Mouse (Mus musculus): Measurements from ENCODE around the gene Polr2a. TPM values are rescaled to one million over a fixed set of nuclear protein-coding genes. Genes with fewer than 3 reads are reported as not detected.

Gene Polr2a
- 18.5 and 48.2 TPM in 2 replicates for polyA plus RNA-seq (2012; rRNA removed)

DNA sequence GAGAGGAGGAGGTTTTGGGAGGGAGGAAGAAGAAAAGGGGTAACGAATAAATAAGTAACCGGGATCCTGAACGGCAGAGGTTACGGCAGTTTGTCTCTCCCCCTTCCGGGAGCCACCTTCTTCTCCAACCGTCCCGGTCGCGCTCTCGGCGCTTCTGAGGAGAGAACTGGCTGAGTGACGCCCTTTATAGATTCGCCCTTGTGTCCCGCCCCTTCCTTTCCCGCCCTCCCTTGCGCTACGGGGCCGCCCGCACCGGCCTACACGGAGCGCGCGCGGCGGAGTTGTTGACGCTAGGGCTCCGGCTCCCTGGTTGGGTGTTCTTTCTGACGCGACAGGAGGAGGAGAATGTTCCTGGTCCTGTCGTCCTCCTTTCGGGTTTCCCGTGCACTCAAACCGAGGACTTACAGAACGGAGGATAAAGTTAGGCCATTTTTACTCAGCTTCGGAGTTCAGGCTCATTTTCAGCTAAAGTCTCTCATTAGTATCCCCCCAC is at the start of gene Polr2a:
TSS of gene Polr2a (minus strand) at position 160 of the 493 bp plus-strand sequence.
- DNase-seq (ENCODE audit: low read depth), result no peak

DNA sequence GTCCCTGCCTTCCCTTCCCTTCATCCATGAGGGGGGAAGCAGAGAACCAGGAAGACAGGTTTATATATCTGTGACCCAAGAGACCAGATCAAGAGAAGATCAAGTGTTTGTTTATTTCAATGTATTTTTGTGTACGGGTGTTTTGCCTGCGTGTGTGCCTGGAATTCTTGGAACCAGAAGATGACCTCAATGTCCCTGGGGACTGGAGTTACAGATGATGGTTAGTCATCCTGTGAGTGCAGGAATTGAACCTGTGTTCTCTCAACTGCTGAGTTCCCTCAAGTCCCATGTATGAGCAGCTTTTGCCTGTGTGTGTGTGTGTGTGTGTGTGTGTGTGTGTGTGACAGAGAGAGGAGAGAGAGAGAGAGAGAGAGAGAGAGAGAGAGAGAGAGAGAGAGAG is 49.2 kb upstream of the Polr2a start:
- no peak for DNase-seq (ENCODE audit: low read depth)

DNA sequence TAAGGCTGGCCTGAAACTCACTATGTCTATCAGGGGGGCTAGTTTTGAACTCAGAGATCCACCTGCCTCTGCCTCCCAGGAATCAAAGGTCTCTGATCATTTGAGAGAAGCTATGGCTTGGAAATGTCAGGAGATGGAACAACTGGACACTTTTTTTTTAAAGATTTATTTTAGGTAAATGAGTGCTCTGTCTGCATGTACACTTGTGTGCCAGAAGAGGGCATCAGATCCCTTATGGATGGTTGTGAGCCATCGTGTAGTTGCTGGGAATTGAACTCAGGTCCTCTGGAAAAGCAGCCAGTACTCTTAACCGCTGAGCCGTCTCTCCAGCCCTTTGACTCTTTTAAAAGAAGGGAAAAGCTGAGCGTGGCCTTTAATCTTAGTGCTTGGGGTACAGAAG is 47.9 kb upstream of the Polr2a start:
- no peak for DNase-seq (ENCODE audit: low read depth)

DNA sequence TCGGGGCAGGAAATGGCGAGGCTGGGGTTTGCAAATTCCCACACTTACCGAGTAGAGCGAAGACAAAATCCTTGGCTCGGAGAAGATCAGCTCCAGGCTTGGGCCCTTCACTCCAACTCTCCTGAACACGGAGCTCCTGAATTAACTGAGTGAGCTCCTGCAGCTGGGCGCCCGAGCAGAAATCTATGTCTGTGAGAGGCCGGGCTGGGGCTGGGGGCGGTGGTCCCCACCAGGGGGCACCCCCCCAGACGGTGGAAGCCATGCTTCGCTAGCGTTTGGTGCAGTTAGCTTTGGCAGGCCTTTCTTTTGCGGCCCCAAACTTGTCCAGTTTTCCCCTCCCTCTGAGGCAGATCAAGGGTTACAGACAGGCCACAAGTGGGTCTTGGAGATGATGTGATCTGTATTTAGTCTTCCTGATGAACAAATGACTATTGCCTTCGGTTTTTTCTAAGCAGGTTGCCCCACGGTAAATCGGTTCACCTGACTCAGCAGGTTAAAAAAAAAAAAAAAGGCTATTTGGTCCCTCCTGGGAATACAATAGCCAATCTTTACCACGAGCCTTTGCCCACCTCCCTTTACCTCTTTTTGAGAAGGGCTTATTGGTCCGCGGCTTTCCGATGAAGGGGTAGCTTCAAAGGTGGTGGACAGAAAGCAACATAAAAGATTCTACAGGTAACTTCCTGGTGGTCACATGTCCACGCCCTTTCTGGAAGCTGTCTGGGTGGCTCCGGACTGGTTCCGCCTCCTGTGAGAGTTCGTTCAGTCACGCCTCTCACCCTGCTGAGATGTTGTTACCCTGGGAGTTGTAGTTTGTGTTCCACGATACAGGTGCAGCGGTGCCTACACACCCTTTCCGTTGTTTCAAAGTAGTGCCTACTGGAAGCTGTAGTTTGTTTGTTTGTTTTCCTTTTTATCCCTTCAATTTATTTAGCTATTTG is 46.8 kb upstream of the Polr2a start, which contains the start of gene Tmem102:
TSS of gene Tmem102 (minus strand) at position 653 of the 938 bp plus-strand sequence.
- no peak for DNase-seq (ENCODE audit: low read depth)

DNA sequence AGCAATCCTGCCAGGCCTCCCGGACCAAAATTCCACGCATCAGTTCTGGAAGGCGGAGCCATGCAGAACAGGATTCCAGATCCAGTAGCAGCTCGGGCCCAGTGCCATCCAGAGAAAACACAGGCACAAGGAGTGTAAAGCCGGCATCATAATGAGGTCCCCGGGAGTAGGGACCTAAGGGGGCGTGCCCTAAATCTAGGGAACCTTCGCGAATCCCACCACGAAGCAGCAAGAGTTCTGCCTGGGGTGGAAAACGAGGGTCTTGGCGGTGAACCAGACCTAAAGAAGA is 46.2 kb upstream of the Polr2a start:
- DNase-seq (ENCODE audit: low read depth), result no peak

DNA sequence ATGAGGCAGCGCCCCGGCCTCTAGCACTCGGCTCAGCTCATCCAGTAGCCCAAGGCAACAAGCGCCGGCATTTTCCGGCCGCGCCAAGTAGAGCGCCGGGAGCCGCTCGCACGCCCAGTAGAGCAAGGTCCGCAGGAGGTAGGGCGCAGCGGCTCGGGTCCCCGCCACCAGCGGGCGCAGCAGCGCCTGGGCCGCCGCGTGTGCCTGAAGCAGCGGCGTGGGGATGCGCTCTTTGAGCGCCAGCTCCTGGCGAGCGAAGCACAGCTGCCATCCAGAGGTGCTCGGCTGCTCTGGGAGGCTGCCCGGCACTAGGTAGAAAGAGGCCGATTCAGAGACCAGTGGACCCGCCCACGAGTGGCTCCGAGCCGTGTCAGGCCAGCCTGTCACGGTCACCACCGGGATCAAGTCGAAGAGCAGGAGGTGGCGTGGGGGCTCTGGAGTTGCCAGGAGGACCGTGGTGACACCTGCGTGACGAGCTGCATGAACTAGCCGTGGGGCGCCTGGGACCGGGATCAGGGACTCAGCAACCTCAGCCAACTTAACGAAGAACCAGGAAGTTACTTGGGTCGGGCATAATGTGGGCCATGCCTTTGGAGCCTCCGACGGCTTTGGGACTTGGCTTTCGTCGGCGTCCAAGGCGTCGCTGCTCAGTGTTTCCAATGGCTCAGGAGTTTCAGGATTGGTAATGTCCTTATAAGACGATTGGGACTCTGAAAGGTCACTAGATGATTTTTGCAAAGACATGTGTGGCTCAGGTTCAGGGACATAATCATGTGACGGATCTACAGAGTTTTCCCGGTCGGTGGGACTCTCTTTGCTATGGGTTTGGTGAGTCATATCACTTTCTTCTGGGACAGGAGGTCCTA is 45.6 kb upstream of the Polr2a start:
- DNase-seq (ENCODE audit: low read depth), result no peak

DNA sequence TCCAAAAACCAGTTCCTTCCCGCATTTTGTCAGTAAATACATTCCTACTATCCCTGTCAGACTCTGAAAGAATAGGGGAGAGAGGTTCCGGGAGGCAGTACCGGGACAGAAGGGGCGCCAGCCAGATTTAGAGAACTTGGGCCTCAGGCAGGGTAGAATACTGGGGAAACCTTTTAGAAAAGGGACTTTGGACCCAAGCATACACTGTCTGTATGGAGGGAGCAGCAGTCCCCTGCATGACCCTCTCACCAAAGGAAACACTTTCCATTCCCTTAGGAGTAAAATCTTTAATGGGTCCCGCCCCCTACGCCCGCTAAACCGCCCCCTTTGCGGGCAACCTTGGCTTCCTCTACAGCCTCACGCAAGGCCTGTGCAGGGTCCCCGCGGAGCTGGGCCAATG is 44.9 kb upstream of the Polr2a start:
- DNase-seq (ENCODE audit: low read depth), result no peak

DNA sequence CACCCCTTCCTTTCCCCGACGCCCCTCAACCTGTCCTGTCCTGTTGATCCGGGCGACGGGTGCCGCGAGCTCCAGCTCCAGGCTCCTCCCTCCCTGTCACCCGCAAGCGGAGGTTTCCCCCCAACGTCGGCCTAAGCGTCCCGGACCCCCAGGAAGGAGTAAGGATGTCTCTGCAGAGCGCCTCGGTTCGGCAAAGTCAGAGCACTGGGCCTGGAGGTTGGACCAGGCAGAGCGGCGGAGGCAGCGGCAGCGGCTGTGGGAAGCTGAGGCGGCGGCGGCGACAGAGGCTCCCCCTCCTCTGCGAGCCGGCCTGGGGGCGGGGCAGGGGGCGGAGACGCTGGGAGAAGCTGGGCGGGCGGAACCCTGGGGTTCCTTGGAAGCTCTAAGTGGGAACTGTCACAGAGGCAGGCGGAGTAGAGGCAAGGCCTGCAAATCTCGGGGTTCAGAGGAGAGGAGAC is 44.2 kb upstream of the Polr2a start:
- DNase-seq (ENCODE audit: low read depth), result no peak

DNA sequence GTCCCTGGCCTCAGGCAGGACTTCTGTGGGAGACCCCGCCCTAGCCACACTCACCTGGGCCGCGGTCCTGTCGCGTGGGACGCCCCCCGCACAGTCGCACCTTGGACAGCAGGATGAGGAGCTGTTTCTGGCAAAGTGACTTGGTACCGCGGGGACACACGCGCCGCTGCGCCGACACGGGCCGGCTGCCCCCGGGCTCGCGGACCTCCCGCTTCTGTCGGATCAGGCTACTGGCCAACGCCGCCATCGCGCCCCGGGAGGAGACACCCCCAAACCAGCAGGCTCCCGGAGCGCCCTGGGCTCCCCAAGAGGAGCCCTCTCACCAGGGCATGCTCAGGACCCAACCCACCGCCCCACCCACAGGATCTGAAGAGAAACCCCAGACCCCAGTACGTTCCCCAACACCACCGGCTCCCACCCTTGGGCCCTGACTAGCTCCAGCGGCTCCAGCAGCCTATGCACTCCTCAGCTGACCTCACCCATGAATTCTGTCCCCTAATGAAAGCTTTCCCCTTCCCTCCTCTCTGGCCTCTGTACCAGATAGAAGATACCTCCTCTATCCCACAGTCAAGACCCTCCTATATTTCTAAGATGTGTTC is 43.0 kb upstream of the Polr2a start, which contains the start of gene Fgf11:
TSS of gene Fgf11 (minus strand) at position 479 of the 599 bp plus-strand sequence.
- no peak for DNase-seq (ENCODE audit: low read depth)

DNA sequence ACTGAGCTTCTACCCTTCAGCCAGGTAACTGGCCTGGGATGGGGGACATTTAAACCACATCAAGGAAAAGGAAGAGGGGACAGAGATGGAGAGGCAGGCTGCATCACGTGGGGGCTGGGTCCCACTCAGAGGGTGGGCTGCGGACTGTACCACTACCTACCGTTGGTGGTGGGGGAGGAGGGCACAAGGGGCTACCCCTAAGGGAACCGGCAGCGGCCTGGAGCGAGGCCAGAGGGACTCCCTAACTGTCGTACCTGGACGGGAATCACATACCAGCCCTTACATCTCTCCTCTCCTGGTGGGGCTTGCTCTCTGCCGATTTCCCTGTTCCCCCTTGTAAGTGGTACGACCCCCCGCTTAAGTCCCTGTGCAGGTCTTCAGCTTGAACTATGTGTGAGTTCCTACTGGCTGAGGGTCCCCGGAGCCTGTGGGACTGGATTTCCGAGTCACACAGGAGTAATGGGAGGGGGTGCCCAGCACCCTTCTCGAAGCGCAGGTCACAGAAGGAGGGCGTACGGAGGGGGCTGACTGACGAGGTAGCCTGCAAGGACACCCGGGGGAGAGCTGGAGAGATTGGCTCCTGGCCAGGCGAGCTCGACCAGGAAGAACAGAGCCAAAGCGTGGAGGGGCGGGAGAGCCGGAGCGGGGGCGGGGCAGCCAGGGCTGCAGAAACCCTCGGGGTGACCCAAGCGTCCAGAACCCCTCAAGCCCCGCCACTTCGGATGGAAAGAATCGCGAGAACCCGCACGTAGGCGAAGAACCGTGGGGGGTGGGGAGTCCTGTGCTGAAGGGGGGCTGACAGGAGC is 42.2 kb upstream of the Polr2a start:
- DNase-seq (ENCODE audit: low read depth), result no peak

DNA sequence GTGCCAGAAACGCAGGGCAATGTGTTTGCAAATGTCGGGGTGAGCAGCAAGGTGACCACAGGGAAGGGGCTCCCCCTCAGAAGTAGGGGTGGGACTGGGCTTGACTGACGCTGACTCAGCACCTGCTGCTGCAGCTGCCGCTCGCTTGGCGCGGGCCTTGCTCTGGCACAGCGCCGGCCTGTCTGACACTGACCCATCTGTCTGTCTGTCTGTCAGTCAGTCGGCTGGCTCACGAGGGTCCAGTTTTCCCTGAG is 41.6 kb upstream of the Polr2a start:
- DNase-seq (ENCODE audit: low read depth), result no peak

DNA sequence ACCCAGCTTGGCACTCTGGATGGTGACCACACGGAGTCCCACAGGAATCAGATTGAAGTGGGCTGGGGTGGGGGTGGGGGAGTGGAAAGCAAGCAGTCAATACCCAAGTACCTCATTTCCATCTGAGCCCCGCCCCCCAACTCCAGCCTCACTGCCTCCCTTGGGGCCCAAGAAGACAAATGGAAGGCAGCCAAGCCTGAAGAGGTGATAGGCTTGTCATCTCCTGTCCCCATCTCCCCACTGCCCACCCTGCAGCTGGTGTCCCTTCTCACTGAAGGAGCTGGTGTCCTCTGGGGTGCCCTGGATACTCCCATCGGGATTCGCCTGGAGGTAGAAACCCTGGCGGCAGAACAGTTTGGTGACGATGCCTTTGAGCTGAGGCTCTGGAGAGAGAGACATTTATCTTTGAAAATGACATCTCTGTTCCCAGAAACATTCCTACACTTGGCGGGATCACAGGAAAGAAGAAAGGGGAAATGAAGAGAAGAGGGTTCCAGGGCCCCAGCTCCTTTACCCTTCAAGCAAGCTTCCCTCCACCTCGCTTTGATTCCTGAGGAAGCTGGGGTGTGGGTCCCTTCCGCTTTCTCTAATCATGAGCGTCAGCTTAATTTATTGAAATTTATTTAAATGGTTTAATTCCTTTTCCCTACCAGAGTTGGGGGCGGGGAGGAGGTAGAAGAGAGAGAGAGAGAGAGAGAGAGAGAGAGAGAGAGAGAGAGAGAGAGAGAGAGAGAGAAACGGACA is 41.1 kb upstream of the Polr2a start:
- no peak for DNase-seq (ENCODE audit: low read depth)

DNA sequence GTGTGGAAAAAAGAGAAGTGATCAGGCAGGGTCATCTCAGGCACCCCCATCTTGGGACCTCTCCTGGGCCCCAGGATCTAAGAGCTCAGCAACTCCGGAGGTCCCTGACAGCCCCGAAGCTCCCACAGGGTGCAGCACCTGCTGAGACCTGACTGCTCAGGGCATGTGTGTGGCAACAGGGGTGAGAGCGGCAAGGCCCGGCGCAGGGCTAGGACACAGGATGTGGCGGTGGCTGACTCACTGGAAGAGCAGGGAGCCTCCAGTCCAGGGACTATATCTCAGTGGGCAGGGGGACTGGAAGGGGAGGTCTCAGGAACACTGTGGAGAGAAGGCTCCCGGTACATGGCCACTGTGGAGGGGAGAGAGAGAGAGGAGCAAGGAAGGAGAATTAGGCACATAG is 39.5 kb upstream of the Polr2a start:
- no peak for DNase-seq (ENCODE audit: low read depth)

DNA sequence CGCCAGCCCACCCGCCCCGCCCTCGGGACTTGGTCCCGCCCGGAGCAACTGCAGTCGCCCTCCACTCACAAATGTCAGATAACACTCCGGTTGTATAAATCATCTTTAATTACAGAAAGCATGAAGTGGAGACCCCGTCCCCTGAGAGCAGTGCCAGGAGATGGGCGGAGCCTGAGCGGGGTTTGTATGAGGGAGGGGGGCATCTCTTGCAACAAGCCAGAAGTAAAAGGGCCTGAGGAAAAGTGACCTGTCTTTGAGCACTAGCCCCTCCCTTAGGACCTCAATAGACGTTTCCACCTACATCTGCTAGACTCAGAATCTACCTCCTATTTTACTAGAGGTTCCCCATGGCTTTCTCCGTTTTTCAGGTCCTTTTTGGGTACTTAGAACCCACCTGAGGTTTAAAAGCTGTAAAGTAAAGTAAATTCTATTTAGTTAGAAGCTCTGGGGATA is 37.6 kb upstream of the Polr2a start:
- DNase-seq (ENCODE audit: low read depth), result no peak

DNA sequence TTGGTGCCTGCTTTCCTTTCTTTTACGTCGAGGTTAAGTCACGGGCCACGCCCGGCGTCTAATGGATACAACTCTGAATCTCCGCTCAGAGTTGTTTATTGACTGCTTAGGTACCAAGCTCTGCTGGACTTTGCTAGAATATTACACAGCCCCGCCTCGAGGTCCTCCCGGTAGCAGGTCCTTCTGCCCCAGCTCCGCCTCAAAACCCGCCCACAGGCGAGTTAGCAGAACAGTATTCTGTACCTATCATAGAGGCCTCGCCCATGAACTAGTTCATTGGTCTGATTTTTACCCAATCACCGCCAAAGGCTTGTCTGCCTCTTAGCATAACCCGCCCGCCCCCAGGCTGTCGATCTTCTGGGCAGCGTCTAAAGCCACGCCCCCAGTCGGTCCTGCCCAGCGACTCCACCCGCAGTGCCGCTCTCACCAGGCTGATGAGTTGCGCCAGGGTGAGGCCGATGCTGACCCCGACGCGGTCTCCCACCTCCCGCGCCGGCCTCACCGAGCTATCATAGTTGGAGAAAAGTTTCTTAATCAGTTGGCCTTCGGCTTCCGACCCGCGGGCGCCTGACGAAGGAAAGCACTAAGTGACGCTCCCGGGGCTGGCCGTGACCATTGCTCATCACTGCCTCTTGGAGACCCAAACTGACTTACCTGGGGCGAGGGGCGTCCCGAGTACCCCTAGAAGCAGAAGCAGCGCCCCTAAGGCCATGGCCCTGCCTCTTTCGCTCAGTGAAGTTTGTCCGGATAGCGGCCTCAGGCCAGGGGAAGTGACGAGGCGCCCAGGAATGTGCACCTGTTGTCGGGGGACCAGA is 36.9 kb upstream of the Polr2a start, which contains the start of gene Chrnb1:
TSS of gene Chrnb1 (minus strand) at position 776 of the 815 bp plus-strand sequence.
- peak; percentile 89 for DNase-seq (ENCODE audit: low read depth)

DNA sequence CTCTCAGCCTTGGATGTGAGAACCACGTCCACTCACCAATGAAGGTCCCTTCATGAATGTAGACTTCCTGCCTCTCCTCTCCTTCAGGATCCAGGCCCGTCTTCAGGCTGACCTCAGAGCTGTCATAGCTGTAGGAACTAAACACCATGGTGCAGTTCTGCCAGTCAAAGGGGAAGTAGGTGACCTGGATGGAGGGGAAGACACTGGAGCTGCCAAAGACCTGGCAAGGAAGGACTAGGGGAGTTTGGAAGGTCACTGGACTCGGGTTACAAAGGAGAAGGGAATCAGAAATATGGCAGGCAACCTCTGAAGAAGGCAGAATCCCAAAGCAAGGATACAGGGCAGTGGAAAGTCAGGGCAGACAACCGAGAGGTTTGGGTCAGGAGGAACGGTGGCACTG is 35.0 kb upstream of the Polr2a start:
- DNase-seq (ENCODE audit: low read depth), result no peak

DNA sequence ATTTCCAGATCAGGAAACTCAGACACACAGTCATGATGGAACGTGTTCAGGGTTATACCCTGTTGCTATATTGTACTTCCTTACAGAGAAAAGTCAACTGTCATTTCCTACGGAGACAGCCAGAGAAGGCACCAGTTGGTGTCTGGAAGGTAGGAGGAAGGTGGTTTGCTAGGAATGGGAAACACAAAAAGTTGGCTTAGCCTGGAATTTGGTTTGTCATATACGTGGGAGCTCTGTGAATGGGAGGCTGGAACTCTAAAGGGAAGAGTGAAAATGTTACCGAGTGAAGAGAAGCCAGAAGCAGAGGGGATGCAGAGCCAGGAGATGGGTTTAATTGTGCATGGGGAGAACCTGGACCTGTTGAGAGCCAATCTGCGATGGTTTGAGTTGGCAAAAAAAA is 33.0 kb upstream of the Polr2a start:
- no peak for DNase-seq (ENCODE audit: low read depth)

DNA sequence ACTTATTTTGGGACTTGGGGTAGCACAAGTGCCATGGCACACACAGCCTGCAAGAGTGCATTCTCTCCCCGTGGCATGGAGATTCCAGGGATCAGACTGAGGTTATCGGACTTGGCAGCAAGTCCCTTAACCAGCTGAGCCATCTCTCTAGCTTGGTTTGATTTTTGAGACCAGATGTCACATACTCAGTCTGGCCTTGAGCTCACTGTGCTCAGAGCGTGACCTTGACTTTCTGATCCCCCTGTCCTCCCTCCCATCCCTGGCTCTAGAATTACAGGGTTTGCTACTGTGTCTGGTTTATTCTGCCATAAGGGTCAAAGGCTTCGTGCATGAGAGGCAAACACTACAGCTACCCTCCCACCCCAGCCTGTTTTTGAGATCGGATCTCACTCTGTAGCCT is 31.0 kb upstream of the Polr2a start:
- DNase-seq (ENCODE audit: low read depth), result no peak

DNA sequence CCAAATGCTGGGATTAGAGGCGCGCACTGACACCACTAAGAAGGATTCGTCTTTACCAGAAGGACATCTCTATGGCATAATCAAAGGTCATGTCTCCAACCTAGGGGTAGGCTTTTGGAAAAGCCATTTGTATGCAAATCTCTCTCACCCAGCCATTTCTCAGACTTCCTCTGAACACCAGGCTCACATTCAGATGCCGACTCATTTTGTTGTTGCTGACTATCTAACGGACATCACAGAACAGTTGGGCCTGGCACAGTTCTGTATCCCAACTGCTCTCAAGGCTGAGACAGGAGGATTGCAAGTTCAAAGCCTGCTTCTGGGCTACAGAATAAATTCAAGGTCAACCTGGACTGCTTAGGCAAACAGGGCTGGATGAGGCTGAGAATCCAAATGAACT is 28.9 kb upstream of the Polr2a start:
- no peak for DNase-seq (ENCODE audit: low read depth)

DNA sequence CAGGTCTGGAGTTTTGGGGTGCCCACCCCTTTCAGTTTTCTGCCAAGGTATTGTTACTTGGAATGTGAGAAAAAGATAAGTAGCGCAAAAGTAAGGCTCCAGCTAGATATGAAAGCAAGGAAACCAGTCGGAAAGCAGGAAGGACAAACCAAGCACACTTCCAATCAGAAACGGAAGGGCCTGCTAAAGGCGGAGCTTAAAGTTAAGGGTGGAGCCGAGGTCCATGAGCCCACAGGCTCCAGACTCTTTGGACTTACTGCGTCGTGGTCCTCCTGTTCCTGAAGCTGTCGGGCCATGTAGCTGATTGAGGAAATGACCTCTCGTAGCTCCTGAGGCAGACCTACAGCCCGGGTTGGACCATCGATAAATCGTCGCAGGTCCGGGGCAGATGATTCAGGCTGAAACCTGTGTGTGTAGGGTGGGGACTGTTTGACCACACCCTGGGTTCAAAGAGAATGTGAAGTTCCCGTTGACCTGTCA is 26.4 kb upstream of the Polr2a start:
- DNase-seq (ENCODE audit: low read depth), result no peak

All from gonadal fat pad, adult 2 months (tissue).